Mouse (Mus musculus) testis, adult 2 months (tissue): ENCODE measurements at regions not wholly inside any gene's neighbourhood (a gene's known extent, or its start where the extent isn't known, plus 50 kb on each side); places are given as distances from the start of the nearest gene placed in this dataset.

ENCODE experiments used
- CTCF ChIP-seq: fragments of 200-500 bp; IDR thresholded peaks from 2 replicates; pipeline ENCODE4 v1.5.1; 2012; ENCODE audit warnings: low read depth, mild to moderate bottlenecking, inconsistent platforms, low read length, moderate library complexity; ENCODE audit not compliant: control insufficient read depth, insufficient read depth, insufficient replicate concordance
- POLR2A ChIP-seq: fragments of 200-500 bp; IDR thresholded peaks from 2 replicates; pipeline ENCODE4 v1.6.1; 2012; ENCODE audit warnings: low read depth, mild to moderate bottlenecking, inconsistent platforms, low read length, moderate library complexity; ENCODE audit not compliant: control insufficient read depth

DNA sequence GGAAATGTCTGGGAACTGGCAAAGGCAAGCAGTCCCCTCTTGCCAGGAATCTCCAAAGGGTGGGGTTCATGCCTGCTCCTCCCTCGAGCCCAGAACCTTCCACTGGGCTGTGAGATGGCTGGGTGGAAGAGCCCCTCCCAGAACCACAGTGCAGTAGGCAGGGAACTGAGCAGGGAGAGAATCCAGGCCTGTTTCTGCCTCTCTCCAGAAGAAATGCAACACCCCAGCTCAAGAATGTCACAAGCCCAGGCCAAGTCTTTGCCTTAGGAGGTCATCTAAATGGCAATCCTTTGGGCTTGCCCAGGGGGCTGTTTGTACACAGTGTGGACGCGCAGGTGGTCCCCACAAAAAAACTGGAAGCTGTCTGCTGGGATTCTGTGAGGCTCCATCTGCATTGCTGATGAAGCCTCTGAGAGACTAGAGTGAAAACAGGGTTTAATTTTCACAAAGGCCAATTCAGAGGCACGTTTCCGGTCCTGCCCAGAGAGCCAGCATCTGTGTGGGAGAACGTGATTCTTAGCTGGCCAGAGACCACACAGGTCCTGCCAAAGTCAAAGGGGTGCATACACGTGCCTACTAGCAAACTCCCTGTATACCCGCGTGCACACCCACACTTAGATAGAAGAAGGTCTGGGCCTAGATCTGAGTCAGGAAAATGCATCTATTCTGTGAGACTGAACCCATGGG, 129.0 kb downstream of the Hmg20a start:
- TF ChIP-seq POLR2A (no peak), CTCF (no peak)
